Mouse (Mus musculus) small intestine, adult 2 months (tissue): Measurements from ENCODE around the gene Casp3.

ENCODE experiments used
- CTCF ChIP-seq: fragments of 200-500 bp; IDR thresholded peaks from 2 replicates; pipeline ENCODE4 v1.5.1; 2012; ENCODE audit warnings: low read depth, mild to moderate bottlenecking, control low read depth, inconsistent platforms, low read length, moderate library complexity, mixed read lengths; ENCODE audit not compliant: insufficient replicate concordance, insufficient read length; ENCODE audit errors: extremely low read depth
- POLR2A ChIP-seq: fragments of 200-500 bp; IDR thresholded peaks from 2 replicates; pipeline ENCODE4 v1.6.1; 2012; ENCODE audit warnings: low read depth, mild to moderate bottlenecking, control low read depth, inconsistent platforms, low read length, moderate library complexity

GRCm38 (mm10) chr8:46585576-46585975 lies 31.5 kb upstream of the Casp3 start:
- TF ChIP-seq POLR2A (no peak), CTCF (no peak)
